Mouse (Mus musculus) cerebellum, adult 9-10 months (tissue): ENCODE data around the gene Neurl1a.

Experiments
- DNase-seq: peaks from one replicate; pipeline ENCODE4 v3.0.0; 2022

Gene Neurl1a

DNA sequence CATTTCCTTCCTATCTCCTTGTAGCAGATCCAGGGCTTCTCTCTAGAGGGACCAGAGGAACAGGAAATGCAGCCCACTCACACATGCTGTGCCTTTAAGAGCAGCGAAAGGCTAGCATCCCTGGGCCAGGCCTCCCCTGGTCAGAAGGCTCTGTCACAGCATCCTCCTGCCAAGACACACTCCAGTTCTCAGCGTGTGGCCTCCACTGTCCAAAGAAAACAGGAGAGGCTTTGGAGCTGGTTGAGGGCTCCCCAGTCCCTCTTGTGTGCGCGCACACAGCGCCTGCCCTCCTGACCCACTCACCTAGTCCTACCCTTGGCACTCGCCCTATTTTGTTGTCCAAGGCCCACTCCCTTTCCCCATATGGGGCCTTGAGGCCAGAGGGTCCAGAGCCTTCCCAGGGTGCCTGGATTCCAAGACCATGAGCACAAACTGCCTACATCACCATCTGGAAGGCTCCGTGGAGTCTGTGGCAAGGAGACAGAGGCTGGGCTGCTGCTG lies 113.9 kb downstream of the Neurl1a start:
- peak; percentile 85 for DNase-seq

DNA sequence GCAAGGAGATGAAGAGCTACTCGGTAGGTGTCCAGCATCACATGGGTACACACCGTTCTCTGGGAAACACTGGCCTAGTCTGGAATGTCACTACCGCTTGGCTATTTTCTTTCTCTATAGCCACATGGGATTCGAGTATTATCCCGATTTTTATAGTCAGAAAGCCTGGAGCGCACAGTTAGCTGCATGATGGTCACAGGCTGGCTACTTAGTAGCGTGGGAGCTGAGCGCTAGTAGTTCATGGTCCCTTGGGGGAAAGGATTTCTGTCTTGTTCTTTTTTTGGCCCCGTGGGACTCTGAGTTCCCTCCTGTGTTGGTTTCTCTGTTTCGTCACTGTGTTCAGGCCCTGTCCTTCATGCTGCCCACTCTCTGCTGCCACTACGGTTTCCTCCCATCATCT lies 119.5 kb downstream of the Neurl1a start:
- no peak for DNase-seq

DNA sequence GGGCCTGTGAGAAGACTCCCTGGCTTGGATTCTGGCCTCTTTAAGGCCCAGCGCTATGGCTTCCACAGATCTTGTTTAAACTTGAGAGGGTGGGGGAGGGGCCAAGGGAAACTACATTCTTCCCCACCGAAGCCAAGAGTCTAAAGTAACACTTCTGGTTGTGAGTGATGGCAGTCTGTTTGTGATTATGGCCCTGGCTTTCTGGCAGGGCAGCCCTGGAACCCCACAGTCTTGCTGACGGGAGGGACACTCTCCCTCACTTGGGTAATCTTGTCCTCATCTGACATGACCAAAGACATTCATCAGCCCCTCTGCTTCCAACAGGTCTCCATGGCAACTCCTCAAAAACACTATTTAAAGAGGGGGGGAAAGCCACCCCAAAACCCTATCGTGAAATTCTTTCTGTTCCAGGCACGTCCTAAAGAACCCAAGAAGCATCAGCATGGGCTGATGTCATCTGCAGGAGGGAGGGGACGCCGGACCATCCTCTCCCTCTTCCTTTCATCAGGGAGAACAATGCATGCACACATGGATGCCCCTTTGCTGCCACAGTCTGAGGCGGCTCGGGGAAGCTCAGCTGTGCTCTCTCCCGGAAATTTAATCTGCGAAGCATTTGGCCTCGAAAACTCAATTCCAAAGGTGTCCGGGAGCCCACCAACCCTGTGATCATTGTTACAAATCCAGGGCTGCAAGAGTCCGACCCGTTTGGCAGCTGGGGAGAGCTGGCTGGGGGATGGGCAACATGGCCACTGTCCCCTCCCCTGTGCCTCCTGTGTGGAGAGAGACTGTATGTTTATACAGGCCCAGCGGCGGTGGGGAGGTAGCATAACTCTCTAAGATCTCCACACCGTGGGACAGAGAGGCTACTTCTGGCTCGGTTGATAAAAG lies 122.9 kb downstream of the Neurl1a start:
- no peak for DNase-seq

DNA sequence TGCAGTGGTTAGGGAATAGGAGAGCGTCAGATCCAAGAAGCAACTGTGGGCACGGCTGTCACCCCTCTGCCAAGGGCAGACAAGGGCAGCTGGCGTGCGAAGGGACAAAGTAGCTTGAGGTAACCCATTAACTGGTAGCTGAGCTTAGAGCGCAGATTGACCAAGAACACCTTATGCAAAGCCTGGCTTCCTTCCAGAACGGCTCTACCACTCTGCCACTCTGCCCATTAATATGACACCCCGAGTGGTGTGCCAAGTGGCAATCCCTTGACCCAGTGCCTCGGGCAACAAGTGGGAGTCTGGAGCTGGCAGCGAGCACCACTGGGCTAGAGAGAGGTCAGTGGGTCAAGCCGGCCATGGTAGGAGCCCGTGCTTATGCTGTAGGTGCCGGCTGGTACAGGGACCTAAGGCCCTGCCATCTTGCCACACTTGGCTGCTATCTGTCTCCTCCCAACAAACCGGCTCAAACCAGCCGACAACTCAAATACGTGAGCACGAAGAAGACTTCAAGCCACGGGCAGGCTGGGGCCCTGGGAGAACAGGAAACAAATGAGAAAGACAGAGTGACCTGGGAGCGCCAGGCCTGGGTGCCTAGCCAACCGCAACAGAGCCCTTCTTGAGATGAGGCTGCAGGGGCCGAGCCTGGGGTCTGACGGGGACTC lies 123.7 kb downstream of the Neurl1a start:
- no peak for DNase-seq

DNA sequence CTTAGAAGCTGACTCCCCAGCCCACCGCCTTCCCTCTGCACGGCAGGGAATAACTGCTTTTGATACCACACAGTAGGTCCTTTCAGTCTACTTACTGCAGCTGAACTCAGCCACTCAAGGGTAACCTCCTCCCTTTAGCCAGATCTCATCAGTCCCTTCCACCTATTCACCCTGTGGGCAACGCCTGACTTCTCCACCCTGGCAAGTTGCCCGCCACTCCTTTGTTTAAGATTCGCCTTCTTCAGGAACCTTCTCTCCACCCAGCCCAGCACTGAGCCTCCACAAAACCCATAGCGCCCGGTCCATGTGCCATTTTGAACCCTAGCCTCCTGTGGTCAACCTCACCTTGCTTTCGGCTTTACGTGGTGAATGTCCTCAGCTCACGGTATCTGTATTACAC lies 124.5 kb downstream of the Neurl1a start:
- DNase-seq: no peak

DNA sequence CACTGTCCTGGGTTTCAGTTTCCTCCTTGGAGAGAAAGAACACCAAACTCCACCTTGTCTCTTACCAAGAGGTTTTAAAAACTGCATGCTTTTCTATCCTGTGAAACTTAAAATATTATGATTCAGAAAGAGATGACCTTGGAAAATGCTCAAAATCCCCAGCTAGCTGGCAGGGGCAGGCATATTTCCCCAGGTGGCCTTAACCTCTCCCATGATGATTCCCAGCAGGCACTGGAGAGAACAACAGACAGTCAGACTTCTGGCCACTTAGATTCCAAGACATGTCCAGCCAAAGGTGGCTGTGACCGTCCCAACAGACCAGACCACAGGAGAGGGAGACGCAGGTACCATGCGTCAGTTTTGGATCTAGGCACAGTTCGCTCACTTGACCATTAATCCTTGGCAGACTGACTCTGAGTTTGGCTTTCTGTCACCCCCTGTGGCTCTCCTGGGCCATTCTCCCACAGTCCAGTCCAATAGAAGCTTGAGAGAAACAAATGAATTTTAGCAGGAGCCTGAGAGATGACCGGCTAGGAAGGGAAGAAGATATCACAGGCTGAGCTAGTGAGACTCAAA lies 125.6 kb downstream of the Neurl1a start:
- DNase-seq: peak; percentile 88

GRCm38 (mm10) chr19:47305401-47305800 lies 126.8 kb downstream of the Neurl1a start:
- peak; percentile 70 for DNase-seq

- DNase-seq: no peak
These were observed 127.7 kb downstream of the Neurl1a start for GRCm38 (mm10) chr19:47306128-47306916.

DNA sequence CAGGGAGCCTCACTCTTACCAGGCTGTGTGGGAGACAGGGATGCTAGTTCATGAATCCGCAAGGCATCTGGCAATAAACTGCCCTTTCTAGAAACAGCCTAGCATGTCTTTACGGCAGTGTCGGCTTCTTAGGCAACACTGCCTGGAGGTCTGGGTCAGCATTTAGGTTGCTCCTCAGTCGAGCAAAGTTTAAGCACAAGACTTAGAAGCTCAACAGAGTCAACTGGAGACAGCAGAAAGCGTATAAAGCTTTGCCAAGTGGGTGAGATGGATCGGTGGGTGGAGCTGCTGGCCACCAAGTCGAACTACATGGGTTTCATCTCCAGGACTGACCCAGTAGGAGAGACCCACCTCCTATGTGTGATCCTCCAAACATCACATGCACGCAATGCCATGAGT lies 128.3 kb downstream of the Neurl1a start:
- no peak for DNase-seq
